Mouse (Mus musculus): ENCODE data around the gene Tbc1d17.

DNA sequence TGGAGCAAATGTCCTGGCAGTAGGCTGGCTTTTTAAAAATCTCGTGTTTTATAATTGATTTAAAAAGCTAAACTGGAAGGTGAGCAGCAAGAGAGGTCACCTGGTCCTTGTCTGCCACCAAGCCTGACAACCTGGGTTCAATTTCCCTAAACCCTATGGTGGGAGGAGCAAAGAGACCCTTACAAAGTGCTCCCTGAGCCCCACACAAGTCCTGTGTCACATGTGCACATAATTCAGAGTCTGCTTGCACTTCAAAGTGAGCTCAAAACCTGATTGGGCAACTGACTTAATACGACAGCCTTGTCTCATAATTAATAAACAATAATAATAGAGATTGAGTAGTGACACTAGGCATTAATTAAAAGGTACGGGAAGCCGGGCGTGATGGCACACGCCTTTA lies 21.7 kb upstream of the Tbc1d17 start:
- TF ChIP-seq CTCF (IDR thresholded peaks at IDR 0.05): no peak
- no peak for TF ChIP-seq EP300 (IDR thresholded peaks at IDR 0.05)

Data from lung, postnatal 0 days (tissue).